Mouse (Mus musculus) T-helper 2 cell (primary cell): ENCODE results near the gene Creb3l2.

Source experiments
- in situ Hi-C: fragments of 300-600 bp; cut with MboI, MseI; formaldehyde crosslinking; loops from one replicate; pipeline ENCODE4 v1.15.1; 2025; ENCODE audit warnings: high pct_unique_total_duplicates

The Creb3l2 gene

GRCm38 (mm10) chr6:37282659-37283058, 159.3 kb downstream of the Creb3l2 start:
- in situ Hi-C loops, result no loop called here
